Mouse (Mus musculus): Measurements from ENCODE around the gene Ptpra. TPM values are rescaled to one million over a fixed set of nuclear protein-coding genes. Genes with fewer than 3 reads are reported as not detected.

The Ptpra gene
- polyA plus RNA-seq, 1 experiment = 31.9 TPM

GRCm38 (mm10) chr2:130540266-130540665, 90.2 kb downstream of the Ptpra start:
- WGBS = 28% methylated on average over 9 of the region's 9 CpGs
- Histone ChIP-seq H3K4me3 (ENCODE audit: extremely low read depth, insufficient read depth, insufficient read length) (no peak overlapping the region), H3K27me3 (ENCODE audit: control insufficient read depth, insufficient read depth, low read length) (no peaks in the 10 kb centered on the region), H3K36me3 (ENCODE audit: control insufficient read depth, insufficient read depth, low read length) (peaks cover 31% of the 10 kb centered on the region), H3K4me1 (ENCODE audit: control insufficient read depth, insufficient read depth, insufficient read length) (peaks cover 17% of the 10 kb centered on the region; the same call in 1 of the 2 replicates), H3K27ac (ENCODE audit: insufficient read depth, low read length) (peak overlapping the region; percentile 10; the same call in 1 of the 2 replicates)
- peak in 1 of 2 experiments; percentile 13 for DNase-seq (ENCODE audit: low read depth in 1 of 2, low spot score in 2 of 2)
- TF ChIP-seq POLR2A (IDR thresholded peaks at IDR 0.05; ENCODE audit: low read depth, low read length) (no peak), CTCF (IDR thresholded peaks at IDR 0.05; ENCODE audit: extremely low read depth, insufficient read depth, insufficient read length, insufficient replicate concordance) (no peak)

GRCm38 (mm10) chr2:130546957-130547356, 96.9 kb downstream of the Ptpra start:
- TF ChIP-seq POLR2A (IDR thresholded peaks at IDR 0.05; ENCODE audit: low read depth, low read length) (no peak), CTCF (IDR thresholded peaks at IDR 0.05; ENCODE audit: extremely low read depth, insufficient read depth, insufficient read length, insufficient replicate concordance) (no peak)
- DNase-seq (ENCODE audit: low read depth in 1 of 2, low spot score in 2 of 2) = no peak
- H3K4me1 ChIP-seq (ENCODE audit: control insufficient read depth, insufficient read depth, insufficient read length) = no peaks in the 10 kb centered on the region
- H3K36me3 ChIP-seq (ENCODE audit: control insufficient read depth, insufficient read depth, low read length) = peaks cover 44% of the 10 kb centered on the region
- WGBS = 73% methylated on average over 8 of the region's 8 CpGs
- H3K27me3 ChIP-seq (ENCODE audit: control insufficient read depth, insufficient read depth, low read length) = no peaks in the 10 kb centered on the region
- no peak overlapping the region for H3K27ac ChIP-seq (ENCODE audit: insufficient read depth, low read length)
- H3K4me3 ChIP-seq (ENCODE audit: extremely low read depth, insufficient read depth, insufficient read length) = no peak overlapping the region

- Histone ChIP-seq H3K4me3 (ENCODE audit: extremely low read depth, insufficient read depth, insufficient read length) (no peak overlapping the region), H3K4me1 (ENCODE audit: control insufficient read depth, insufficient read depth, insufficient read length) (no peaks in the 10 kb centered on the region), H3K36me3 (ENCODE audit: control insufficient read depth, insufficient read depth, low read length) (peaks cover 28% of the 10 kb centered on the region), H3K27ac (ENCODE audit: insufficient read depth, low read length) (no peak overlapping the region), H3K27me3 (ENCODE audit: control insufficient read depth, insufficient read depth, low read length) (no peaks in the 10 kb centered on the region)
- 65% methylated on average over 7 of the region's 7 CpGs for WGBS
- TF ChIP-seq POLR2A (IDR thresholded peaks at IDR 0.05; ENCODE audit: low read depth, low read length) = no peak
- no peak for TF ChIP-seq CTCF (IDR thresholded peaks at IDR 0.05; ENCODE audit: extremely low read depth, insufficient read depth, insufficient read length, insufficient replicate concordance)
- DNase-seq (ENCODE audit: low read depth in 1 of 2, low spot score in 2 of 2) = no peak
Observed at GRCm38 (mm10) chr2:130554841-130555240, 104.8 kb downstream of the Ptpra start.

DNA sequence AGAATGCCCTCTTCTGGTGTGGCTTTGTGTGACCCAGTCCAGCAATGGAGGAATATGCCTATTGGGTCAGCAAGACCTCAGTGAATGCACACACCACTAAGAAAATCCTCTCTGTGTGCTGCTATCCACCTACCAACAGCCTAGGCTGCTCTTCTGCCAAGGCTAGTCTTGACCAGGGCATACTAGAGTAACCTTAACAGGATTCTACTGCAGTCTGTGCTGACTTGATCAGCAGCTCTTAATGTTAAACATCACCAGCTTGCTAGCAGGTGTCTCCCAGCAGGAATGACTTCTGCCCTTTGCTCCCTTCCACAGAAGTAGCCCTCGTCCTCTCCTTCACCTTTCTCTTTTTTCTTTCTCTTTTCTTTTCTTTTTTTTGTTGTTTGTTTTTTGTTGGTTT, 106.2 kb downstream of the Ptpra start:
- Histone ChIP-seq H3K27me3 (ENCODE audit: control insufficient read depth, insufficient read depth, low read length) (no peaks in the 10 kb centered on the region), H3K27ac (ENCODE audit: insufficient read depth, low read length) (no peak overlapping the region), H3K4me3 (ENCODE audit: extremely low read depth, insufficient read depth, insufficient read length) (no peak overlapping the region), H3K36me3 (ENCODE audit: control insufficient read depth, insufficient read depth, low read length) (peaks cover 21% of the 10 kb centered on the region), H3K4me1 (ENCODE audit: control insufficient read depth, insufficient read depth, insufficient read length) (no peaks in the 10 kb centered on the region)
- TF ChIP-seq CTCF (IDR thresholded peaks at IDR 0.05; ENCODE audit: extremely low read depth, insufficient read depth, insufficient read length, insufficient replicate concordance) (no peak), POLR2A (IDR thresholded peaks at IDR 0.05; ENCODE audit: low read depth, low read length) (no peak)
- no peak for DNase-seq (ENCODE audit: low read depth in 1 of 2, low spot score in 2 of 2)
- WGBS = 92% methylated on average over 1 of the region's 1 CpGs

DNA sequence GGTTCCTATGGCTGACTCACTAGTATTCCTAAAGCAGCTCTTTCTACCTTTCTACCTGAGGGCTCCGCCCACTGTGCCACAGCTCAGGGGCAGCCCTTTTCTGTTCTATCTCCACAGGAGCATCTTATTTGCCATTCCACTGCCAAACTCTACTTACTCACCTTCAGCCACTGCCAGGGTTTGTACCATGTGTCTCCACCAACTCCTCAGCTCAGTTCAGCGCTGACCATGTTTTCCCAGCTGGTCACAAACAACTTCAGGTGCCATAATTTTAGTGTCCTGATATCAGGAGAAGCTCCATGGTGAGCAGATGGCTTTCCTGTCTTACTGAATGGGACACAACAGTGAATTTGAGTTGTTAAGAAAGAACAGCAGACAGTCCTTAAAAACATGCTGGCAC, 107.4 kb downstream of the Ptpra start:
- Histone ChIP-seq H3K4me1 (ENCODE audit: control insufficient read depth, insufficient read depth, insufficient read length) (no peaks in the 10 kb centered on the region), H3K4me3 (ENCODE audit: extremely low read depth, insufficient read depth, insufficient read length) (no peak overlapping the region), H3K36me3 (ENCODE audit: control insufficient read depth, insufficient read depth, low read length) (peaks cover 10% of the 10 kb centered on the region), H3K27me3 (ENCODE audit: control insufficient read depth, insufficient read depth, low read length) (no peaks in the 10 kb centered on the region), H3K27ac (ENCODE audit: insufficient read depth, low read length) (no peak overlapping the region)
- 94% methylated on average over 2 of the region's 2 CpGs for WGBS
- no peak for TF ChIP-seq POLR2A (IDR thresholded peaks at IDR 0.05; ENCODE audit: low read depth, low read length)
- TF ChIP-seq CTCF (IDR thresholded peaks at IDR 0.05; ENCODE audit: extremely low read depth, insufficient read depth, insufficient read length, insufficient replicate concordance) = no peak
- no peak for DNase-seq (ENCODE audit: low read depth in 1 of 2, low spot score in 2 of 2)

DNA sequence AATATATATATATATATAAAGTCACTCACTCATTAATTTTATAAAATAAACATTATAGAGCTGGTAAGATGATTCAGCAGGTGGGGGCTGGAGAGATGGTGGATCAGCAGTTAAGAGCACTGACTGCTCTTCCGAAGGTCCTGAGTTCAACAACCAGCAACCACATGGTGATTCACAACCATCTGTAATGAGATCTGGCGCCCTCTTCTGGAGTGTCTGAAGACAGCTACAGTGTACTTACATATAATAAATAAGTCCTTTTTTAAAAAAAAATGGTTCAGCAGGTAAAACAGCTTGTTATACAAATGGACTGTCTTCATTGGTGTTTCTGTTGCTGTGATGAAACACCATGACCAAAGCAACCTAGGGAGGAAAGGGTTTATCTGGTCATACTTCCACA, 107.9 kb downstream of the Ptpra start:
- DNase-seq (ENCODE audit: low read depth in 1 of 2, low spot score in 2 of 2) = no peak
- 72% methylated on average over 2 of the region's 2 CpGs for WGBS
- no peaks in the 10 kb centered on the region for H3K27me3 ChIP-seq (ENCODE audit: control insufficient read depth, insufficient read depth, low read length)
- TF ChIP-seq POLR2A (IDR thresholded peaks at IDR 0.05; ENCODE audit: low read depth, low read length) (no peak), CTCF (IDR thresholded peaks at IDR 0.05; ENCODE audit: extremely low read depth, insufficient read depth, insufficient read length, insufficient replicate concordance) (no peak)
- no peak overlapping the region for H3K27ac ChIP-seq (ENCODE audit: insufficient read depth, low read length)
- H3K36me3 ChIP-seq (ENCODE audit: control insufficient read depth, insufficient read depth, low read length) = peaks cover 8% of the 10 kb centered on the region
- peaks cover 1% of the 10 kb centered on the region; the same call in 1 of the 2 replicates for H3K4me1 ChIP-seq (ENCODE audit: control insufficient read depth, insufficient read depth, insufficient read length)
- H3K4me3 ChIP-seq (ENCODE audit: extremely low read depth, insufficient read depth, insufficient read length) = no peak overlapping the region

- under 1% methylated on average over 60 of the region's 61 CpGs for WGBS
- Histone ChIP-seq H3K36me3 (ENCODE audit: control insufficient read depth, insufficient read depth, low read length) (peaks cover 3% of the 10 kb centered on the region; the same call in 1 of the 2 replicates), H3K4me1 (ENCODE audit: control insufficient read depth, insufficient read depth, insufficient read length) (peaks cover 8% of the 10 kb centered on the region; the same call in 1 of the 2 replicates), H3K4me3 (ENCODE audit: extremely low read depth, insufficient read depth, insufficient read length) (peak within 1 kb of the TSS; percentile 84), H3K27ac (ENCODE audit: insufficient read depth, low read length) (peak within 1 kb of the TSS; percentile 64), H3K27me3 (ENCODE audit: control insufficient read depth, insufficient read depth, low read length) (no peaks in the 10 kb centered on the region)
- TF ChIP-seq CTCF (IDR thresholded peaks at IDR 0.05; ENCODE audit: extremely low read depth, insufficient read depth, insufficient read length, insufficient replicate concordance) = no peak
- peak; percentile 62 for TF ChIP-seq POLR2A (IDR thresholded peaks at IDR 0.05; ENCODE audit: low read depth, low read length)
- peak; percentile 78 to 92 for DNase-seq (ENCODE audit: low read depth in 1 of 2, low spot score in 2 of 2)
Observed at GRCm38 (mm10) chr2:130563212-130564055, 113.4 kb downstream of the Ptpra start, which contains the start of gene Mrps26. Mrps26 (plus strand) TSS chr2:130563742.

All from spleen, adult 2 months (tissue).